Mouse (Mus musculus): ENCODE data around the gene H2-D1. TPM values are rescaled to one million over a fixed set of nuclear protein-coding genes. Genes with fewer than 3 reads are reported as not detected.
"Not testable (repeated sequence)": the region's sequence is repeated elsewhere in the genome, so short reads cannot be mapped to it uniquely, and the experiment has no call there.

The H2-D1 gene
- total RNA-seq, 2 experiments from 2014 or later, result 22.1 to 26.7 TPM

GRCm38 (mm10) chr17:35255301-35255700 is 7.2 kb upstream of the H2-D1 start:
- DNase-seq (ENCODE audit: low spot score in 2 of 2), result no peak

GRCm38 (mm10) chr17:35255704-35256103 is 6.8 kb upstream of the H2-D1 start:
- DNase-seq (ENCODE audit: low spot score in 2 of 2), result no peak

- no peak for DNase-seq (ENCODE audit: low spot score in 2 of 2)
Observed at GRCm38 (mm10) chr17:35257378-35257777, 5.2 kb upstream of the H2-D1 start.

GRCm38 (mm10) chr17:35257824-35258491 is 4.6 kb upstream of the H2-D1 start:
- peak; percentile 90 to 99 for DNase-seq (ENCODE audit: low spot score in 2 of 2)

GRCm38 (mm10) chr17:35258492-35259478 is 3.7 kb upstream of the H2-D1 start:
- DNase-seq (ENCODE audit: low spot score in 2 of 2), result no peak

GRCm38 (mm10) chr17:35259621-35260020 is 2.9 kb upstream of the H2-D1 start:
- DNase-seq (ENCODE audit: low spot score in 2 of 2), result no peak

GRCm38 (mm10) chr17:35261651-35262050 is 879 bp upstream of the H2-D1 start:
- no peak for DNase-seq (ENCODE audit: low spot score in 2 of 2)

- DNase-seq (ENCODE audit: low spot score in 2 of 2), result no peak
Observed at GRCm38 (mm10) chr17:35263523-35263883, 973 bp downstream of the H2-D1 start.

- DNase-seq (ENCODE audit: low spot score in 2 of 2), result no peak
Observed at GRCm38 (mm10) chr17:35267399-35268086, 5.0 kb downstream of the H2-D1 start.

- DNase-seq (ENCODE audit: low spot score in 2 of 2), result no peak
Observed at GRCm38 (mm10) chr17:35269653-35270347, 7.3 kb downstream of the H2-D1 start.

- no peak for DNase-seq (ENCODE audit: low spot score in 2 of 2)
Observed at GRCm38 (mm10) chr17:35272249-35272648, 9.7 kb downstream of the H2-D1 start.

- DNase-seq (ENCODE audit: low spot score in 2 of 2), result peak; percentile 63 to 89
Observed at GRCm38 (mm10) chr17:35274770-35275169, 12.2 kb downstream of the H2-D1 start.

- DNase-seq (ENCODE audit: low spot score in 2 of 2), result no peak
Observed at GRCm38 (mm10) chr17:35276304-35276864, 13.9 kb downstream of the H2-D1 start.

GRCm38 (mm10) chr17:35278049-35278448 is 15.5 kb downstream of the H2-D1 start:
- DNase-seq (ENCODE audit: low spot score in 2 of 2), result no peak

GRCm38 (mm10) chr17:35278957-35279688 is 16.6 kb downstream of the H2-D1 start:
- no peak for DNase-seq (ENCODE audit: low spot score in 2 of 2)

GRCm38 (mm10) chr17:35280276-35280675 is 17.7 kb downstream of the H2-D1 start:
- no peak for DNase-seq (ENCODE audit: low spot score in 2 of 2)

GRCm38 (mm10) chr17:35285431-35285830 is 22.9 kb downstream of the H2-D1 start:
- no peak for DNase-seq (ENCODE audit: low spot score in 2 of 2)

- DNase-seq (ENCODE audit: low spot score in 2 of 2), result peak in 1 of 2 experiments; percentile 53
Observed at GRCm38 (mm10) chr17:35295796-35296195, 33.3 kb downstream of the H2-D1 start.

- DNase-seq (ENCODE audit: low spot score in 2 of 2), result not testable (repeated sequence)
Observed at GRCm38 (mm10) chr17:35300261-35300945, 37.9 kb downstream of the H2-D1 start.

Measured in layer of hippocampus, adult 18-20 months (tissue).